Mouse (Mus musculus): ENCODE results near the gene Tmem132e. TPM values are rescaled to one million over a fixed set of nuclear protein-coding genes. Genes with fewer than 3 reads are reported as not detected.
A peak's percentile ranks its signal among the peaks of the same experiment; 100 is the strongest.

Gene Tmem132e
- polyA plus RNA-seq, 1 experiment from 2014 or later, result 0.12 TPM

DNA sequence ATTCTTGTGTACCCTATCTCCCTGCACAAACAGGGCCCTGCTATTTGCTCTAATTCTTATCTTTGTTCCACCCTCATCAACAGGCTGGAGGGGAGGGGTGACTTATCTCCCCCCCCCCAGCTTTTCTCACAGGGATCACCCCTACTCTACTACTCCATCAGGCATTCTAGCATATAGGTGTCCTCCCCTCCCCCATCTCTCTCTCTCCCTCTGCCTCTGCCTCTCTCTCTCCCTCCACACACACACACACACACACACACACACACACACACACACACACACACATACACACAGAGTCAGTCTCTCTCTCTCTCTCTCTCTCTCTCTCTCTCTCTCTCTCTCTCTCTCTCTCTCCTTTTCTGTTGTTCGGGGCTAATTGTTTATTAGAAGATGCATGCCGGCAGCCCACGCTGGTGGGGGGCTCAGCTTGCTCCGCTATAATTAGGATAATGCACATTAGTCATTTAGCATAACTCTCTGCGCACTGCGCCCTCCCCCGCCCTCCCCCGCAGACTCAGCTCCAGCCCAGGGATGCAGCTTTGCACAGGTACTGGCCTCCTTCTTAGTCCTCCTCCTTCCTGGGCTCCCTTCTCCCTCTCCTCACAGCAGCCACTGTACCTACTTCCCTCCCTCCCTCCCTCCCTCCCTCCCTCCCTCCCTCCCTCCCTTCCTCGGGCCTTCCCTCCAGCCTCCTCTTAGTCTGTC, 29.8 kb downstream of the Tmem132e start:
- Histone ChIP-seq H3K9me3 (replicated peaks; ENCODE audit: control insufficient read depth, low read length) (no peaks in the 10 kb centered on the region), H3K36me3 (ENCODE audit: control insufficient read depth, insufficient read depth) (no peaks in the 10 kb centered on the region), H3K4me2 (ENCODE audit: low read depth, low read length) (no peak overlapping the region), H3K4me1 (ENCODE audit: control insufficient read depth, low read depth, low read length) (no peaks in the 10 kb centered on the region), H3K27ac (ENCODE audit: low read length) (no peak overlapping the region), H3K27me3 (ENCODE audit: control insufficient read depth, insufficient read depth, low read depth, low read length) (no peaks in the 10 kb centered on the region), H3K4me3 (ENCODE audit: low read depth, low read length) (no peak overlapping the region), H3K9ac (ENCODE audit: low read depth, low read length) (no peak overlapping the region)
- no peak for ATAC-seq (ENCODE audit: low read depth)
- WGBS (ENCODE audit: insufficient replicate concordance), result 59% methylated on average over 9 of the region's 9 CpGs

DNA sequence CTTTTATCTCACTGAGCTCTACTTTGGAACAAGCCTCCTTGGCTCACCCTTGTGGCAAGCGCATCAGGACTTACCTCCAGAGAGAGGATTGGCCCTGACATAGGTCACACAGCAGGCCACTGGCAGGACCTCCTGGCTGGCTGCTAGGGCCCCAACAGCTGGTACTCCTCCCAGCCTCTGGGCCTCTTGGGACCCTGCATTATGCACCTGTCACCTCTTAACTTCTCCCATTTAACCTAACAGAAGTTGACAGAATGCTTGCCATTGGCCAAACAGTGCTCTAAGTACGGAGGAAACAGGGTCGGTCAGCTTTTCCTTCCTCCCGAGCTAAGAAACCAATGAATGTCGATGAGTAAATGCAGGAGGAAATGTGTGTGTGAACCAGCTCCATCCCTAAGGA, 33.2 kb downstream of the Tmem132e start:
- H3K27me3 ChIP-seq (ENCODE audit: control insufficient read depth, insufficient read depth, low read depth, low read length), result no peaks in the 10 kb centered on the region
- H3K36me3 ChIP-seq (ENCODE audit: control insufficient read depth, insufficient read depth), result no peaks in the 10 kb centered on the region
- H3K4me1 ChIP-seq (ENCODE audit: control insufficient read depth, low read depth, low read length), result no peaks in the 10 kb centered on the region
- no peak overlapping the region for H3K27ac ChIP-seq (ENCODE audit: low read length)
- 19% methylated on average over 5 of the region's 5 CpGs for WGBS (ENCODE audit: insufficient replicate concordance)
- ATAC-seq (ENCODE audit: low read depth), result no peak
- H3K9ac ChIP-seq (ENCODE audit: low read depth, low read length), result no peak overlapping the region
- H3K4me2 ChIP-seq (ENCODE audit: low read depth, low read length), result no peak overlapping the region
- no peaks in the 10 kb centered on the region for H3K9me3 ChIP-seq (replicated peaks; ENCODE audit: control insufficient read depth, low read length)
- no peak overlapping the region for H3K4me3 ChIP-seq (ENCODE audit: low read depth, low read length)

DNA sequence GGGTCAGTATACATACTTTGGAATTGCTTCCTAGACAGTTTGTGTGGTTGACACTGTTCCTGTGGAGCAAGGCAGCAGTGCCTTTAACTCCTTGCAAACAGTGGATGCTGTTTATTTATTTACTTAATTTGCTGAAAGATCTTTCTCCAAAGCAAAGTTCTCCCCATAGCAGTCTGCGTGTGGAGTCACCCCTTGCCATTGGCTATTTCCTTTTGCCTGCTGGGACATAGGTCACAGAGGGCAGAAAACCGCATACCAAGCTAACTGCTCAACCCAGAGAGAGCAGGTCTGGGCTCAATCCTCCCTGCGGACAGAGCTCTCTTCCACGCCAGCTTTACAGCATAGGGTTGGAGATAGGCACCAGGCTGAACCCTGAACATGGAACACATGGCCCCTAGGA, 34.8 kb downstream of the Tmem132e start:
- no peak overlapping the region for H3K4me3 ChIP-seq (ENCODE audit: low read depth, low read length)
- no peaks in the 10 kb centered on the region for H3K9me3 ChIP-seq (replicated peaks; ENCODE audit: control insufficient read depth, low read length)
- ATAC-seq (ENCODE audit: low read depth), result no peak
- H3K36me3 ChIP-seq (ENCODE audit: control insufficient read depth, insufficient read depth), result no peaks in the 10 kb centered on the region
- no peak overlapping the region for H3K4me2 ChIP-seq (ENCODE audit: low read depth, low read length)
- no peaks in the 10 kb centered on the region for H3K27me3 ChIP-seq (ENCODE audit: control insufficient read depth, insufficient read depth, low read depth, low read length)
- no peaks in the 10 kb centered on the region for H3K4me1 ChIP-seq (ENCODE audit: control insufficient read depth, low read depth, low read length)
- WGBS (ENCODE audit: insufficient replicate concordance), result 42% methylated on average over 4 of the region's 4 CpGs
- H3K9ac ChIP-seq (ENCODE audit: low read depth, low read length), result no peak overlapping the region
- no peak overlapping the region for H3K27ac ChIP-seq (ENCODE audit: low read length)

DNA sequence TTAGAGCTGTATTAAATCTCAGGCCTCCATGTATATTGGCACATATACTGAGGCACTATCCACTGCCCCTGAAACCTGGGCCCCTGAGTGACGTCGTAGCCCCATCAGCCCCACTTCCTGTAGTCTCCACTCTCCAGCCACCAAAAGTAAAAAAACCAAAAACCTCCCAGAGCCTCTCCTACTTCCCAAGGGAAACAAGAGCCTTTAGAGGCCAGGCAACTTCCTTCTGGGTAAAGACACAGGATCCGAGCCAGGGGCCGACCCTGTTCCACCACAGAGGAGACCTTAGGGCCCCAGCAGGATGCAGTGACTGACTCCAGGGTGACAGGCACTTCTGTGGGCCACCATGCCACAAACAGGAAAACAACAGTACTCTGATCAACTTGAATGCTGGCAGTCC, 40.1 kb downstream of the Tmem132e start:
- Histone ChIP-seq H3K4me1 (ENCODE audit: control insufficient read depth, low read depth, low read length) (no peaks in the 10 kb centered on the region), H3K36me3 (ENCODE audit: control insufficient read depth, insufficient read depth) (no peaks in the 10 kb centered on the region), H3K27ac (ENCODE audit: low read length) (no peak overlapping the region), H3K4me2 (ENCODE audit: low read depth, low read length) (no peak overlapping the region), H3K9me3 (replicated peaks; ENCODE audit: control insufficient read depth, low read length) (no peaks in the 10 kb centered on the region), H3K27me3 (ENCODE audit: control insufficient read depth, insufficient read depth, low read depth, low read length) (peaks cover 12% of the 10 kb centered on the region), H3K4me3 (ENCODE audit: low read depth, low read length) (no peak overlapping the region), H3K9ac (ENCODE audit: low read depth, low read length) (no peak overlapping the region)
- ATAC-seq (ENCODE audit: low read depth), result no peak
- WGBS (ENCODE audit: insufficient replicate concordance), result 31% methylated on average over 4 of the region's 4 CpGs

DNA sequence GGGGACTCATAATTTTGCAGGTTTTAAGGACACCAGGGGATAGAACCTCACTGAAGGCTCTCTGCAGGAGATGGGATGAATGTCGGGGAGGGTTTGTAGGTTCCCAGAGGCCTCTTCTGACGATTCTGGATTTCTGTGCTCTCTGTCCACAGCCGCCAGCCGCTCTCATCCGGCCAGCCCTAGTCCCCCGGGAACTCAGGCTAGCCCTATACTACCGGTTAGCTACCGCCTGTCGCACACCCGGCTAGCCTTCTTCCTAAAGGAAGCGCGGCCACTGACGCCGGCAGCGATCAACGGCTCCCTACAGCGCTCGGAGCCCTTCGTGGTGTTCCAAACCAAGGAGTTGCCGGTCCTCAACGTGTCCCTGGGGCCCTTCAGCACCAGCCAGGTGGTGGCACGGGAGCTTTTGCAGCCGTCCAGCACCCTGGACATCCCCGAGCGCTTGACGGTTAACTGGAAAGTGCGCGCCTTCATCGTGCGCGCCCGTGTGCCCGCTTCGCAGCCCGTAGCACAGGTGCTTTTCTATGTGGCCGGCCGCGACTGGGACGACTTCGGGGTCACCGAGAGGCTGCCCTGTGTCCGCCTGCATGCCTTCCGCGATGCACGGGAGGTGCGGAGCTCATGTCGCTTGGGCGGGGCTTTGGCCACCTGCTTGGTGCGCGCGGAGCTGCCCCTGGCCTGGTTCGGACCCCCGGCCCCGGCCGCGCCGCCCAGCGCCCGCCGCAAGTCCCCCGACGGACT, 45.6 kb downstream of the Tmem132e start:
- Histone ChIP-seq H3K4me3 (ENCODE audit: low read depth, low read length) (no peak overlapping the region), H3K27me3 (ENCODE audit: control insufficient read depth, insufficient read depth, low read depth, low read length) (peaks cover 38% of the 10 kb centered on the region), H3K4me1 (ENCODE audit: control insufficient read depth, low read depth, low read length) (no peaks in the 10 kb centered on the region), H3K36me3 (ENCODE audit: control insufficient read depth, insufficient read depth) (no peaks in the 10 kb centered on the region), H3K9me3 (replicated peaks; ENCODE audit: control insufficient read depth, low read length) (no peaks in the 10 kb centered on the region), H3K27ac (ENCODE audit: low read length) (no peak overlapping the region), H3K9ac (ENCODE audit: low read depth, low read length) (no peak overlapping the region), H3K4me2 (ENCODE audit: low read depth, low read length) (peak overlapping the region; percentile 18)
- no peak for ATAC-seq (ENCODE audit: low read depth)
- whole genome bisulfite sequencing (ENCODE audit: insufficient replicate concordance), result 3% methylated on average over 62 of the region's 62 CpGs

DNA sequence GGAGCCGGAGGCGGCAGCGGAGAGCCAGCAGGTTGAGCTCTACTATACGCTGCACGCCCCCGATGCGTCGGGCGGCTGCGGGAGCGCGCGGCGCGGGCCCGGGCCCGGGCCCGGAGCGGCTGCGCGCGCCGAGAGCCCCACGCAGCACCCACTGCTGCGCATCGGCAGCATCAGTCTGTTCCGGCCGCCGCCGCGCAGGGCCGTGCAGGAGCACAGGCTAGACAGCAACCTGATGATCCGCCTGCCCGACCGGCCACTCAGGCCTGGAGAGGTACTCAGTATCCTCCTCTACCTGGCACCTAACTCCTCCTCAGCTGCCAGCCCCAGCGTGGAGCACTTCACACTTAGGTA, 46.1 kb downstream of the Tmem132e start:
- Histone ChIP-seq H3K27ac (ENCODE audit: low read length) (no peak overlapping the region), H3K27me3 (ENCODE audit: control insufficient read depth, insufficient read depth, low read depth, low read length) (peaks cover 38% of the 10 kb centered on the region), H3K9ac (ENCODE audit: low read depth, low read length) (no peak overlapping the region), H3K4me2 (ENCODE audit: low read depth, low read length) (0 out of 2 replicates have a peak overlapping the region, but pooled peaks have one; percentile 18), H3K36me3 (ENCODE audit: control insufficient read depth, insufficient read depth) (no peaks in the 10 kb centered on the region), H3K9me3 (replicated peaks; ENCODE audit: control insufficient read depth, low read length) (no peaks in the 10 kb centered on the region), H3K4me1 (ENCODE audit: control insufficient read depth, low read depth, low read length) (no peaks in the 10 kb centered on the region), H3K4me3 (ENCODE audit: low read depth, low read length) (no peak overlapping the region)
- no peak for ATAC-seq (ENCODE audit: low read depth)
- WGBS (ENCODE audit: insufficient replicate concordance), result 9% methylated on average over 36 of the region's 36 CpGs

DNA sequence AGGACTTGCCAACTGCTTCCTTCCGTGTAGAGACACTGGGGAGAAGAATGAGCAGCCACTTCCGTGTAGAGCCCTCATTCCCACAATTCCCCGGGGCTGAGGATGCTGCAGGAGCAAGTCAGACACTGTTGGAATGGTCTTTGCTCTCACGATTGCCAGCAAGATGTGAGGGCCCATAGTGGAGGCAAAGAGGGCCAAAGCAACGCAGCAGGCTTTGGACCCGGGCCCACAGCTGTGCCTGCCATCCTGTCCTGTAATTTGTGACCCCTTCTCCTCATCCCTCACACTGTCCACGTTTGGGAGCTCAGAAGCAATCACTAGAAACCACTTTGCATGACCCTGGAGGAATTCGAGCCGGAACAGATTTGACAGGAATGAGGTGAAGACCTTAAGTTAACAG, 59.8 kb downstream of the Tmem132e start:
- H3K4me3 ChIP-seq (ENCODE audit: low read depth, low read length), result no peak overlapping the region
- no peak overlapping the region for H3K27ac ChIP-seq (ENCODE audit: low read length)
- H3K9ac ChIP-seq (ENCODE audit: low read depth, low read length), result no peak overlapping the region
- 46% methylated on average over 9 of the region's 9 CpGs for WGBS (ENCODE audit: insufficient replicate concordance)
- H3K4me2 ChIP-seq (ENCODE audit: low read depth, low read length), result no peak overlapping the region
- ATAC-seq (ENCODE audit: low read depth), result no peak
- H3K36me3 ChIP-seq (ENCODE audit: control insufficient read depth, insufficient read depth), result no peaks in the 10 kb centered on the region
- no peaks in the 10 kb centered on the region for H3K4me1 ChIP-seq (ENCODE audit: control insufficient read depth, low read depth, low read length)
- no peaks in the 10 kb centered on the region for H3K27me3 ChIP-seq (ENCODE audit: control insufficient read depth, insufficient read depth, low read depth, low read length)
- no peaks in the 10 kb centered on the region for H3K9me3 ChIP-seq (replicated peaks; ENCODE audit: control insufficient read depth, low read length)

DNA sequence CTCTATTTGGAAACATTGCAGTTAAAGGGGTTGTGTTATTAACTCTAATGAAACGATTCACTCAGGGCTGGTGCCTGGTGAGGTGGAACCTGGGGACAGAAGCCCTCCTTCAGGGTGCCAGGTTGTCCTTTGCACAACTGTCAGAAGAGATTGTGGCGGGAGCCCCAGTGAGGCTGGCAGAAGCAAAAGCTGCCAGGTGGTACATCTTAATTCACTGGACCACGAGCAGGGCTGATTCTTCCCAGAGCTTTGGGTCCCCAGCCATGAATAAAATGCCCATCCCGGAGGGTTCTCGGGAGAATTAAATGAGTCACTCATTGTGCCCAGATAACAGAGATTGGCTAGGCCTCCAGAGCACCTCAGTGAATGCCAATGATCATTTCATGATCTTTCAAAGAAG, 63.8 kb downstream of the Tmem132e start:
- no peak for ATAC-seq (ENCODE audit: low read depth)
- 55% methylated on average over 5 of the region's 5 CpGs for WGBS (ENCODE audit: insufficient replicate concordance)
- no peaks in the 10 kb centered on the region for H3K36me3 ChIP-seq (ENCODE audit: control insufficient read depth, insufficient read depth)
- H3K4me2 ChIP-seq (ENCODE audit: low read depth, low read length), result no peak overlapping the region
- no peak overlapping the region for H3K4me3 ChIP-seq (ENCODE audit: low read depth, low read length)
- no peak overlapping the region for H3K9ac ChIP-seq (ENCODE audit: low read depth, low read length)
- no peak overlapping the region for H3K27ac ChIP-seq (ENCODE audit: low read length)
- H3K27me3 ChIP-seq (ENCODE audit: control insufficient read depth, insufficient read depth, low read depth, low read length), result no peaks in the 10 kb centered on the region
- H3K4me1 ChIP-seq (ENCODE audit: control insufficient read depth, low read depth, low read length), result no peaks in the 10 kb centered on the region
- H3K9me3 ChIP-seq (replicated peaks; ENCODE audit: control insufficient read depth, low read length), result no peaks in the 10 kb centered on the region

DNA sequence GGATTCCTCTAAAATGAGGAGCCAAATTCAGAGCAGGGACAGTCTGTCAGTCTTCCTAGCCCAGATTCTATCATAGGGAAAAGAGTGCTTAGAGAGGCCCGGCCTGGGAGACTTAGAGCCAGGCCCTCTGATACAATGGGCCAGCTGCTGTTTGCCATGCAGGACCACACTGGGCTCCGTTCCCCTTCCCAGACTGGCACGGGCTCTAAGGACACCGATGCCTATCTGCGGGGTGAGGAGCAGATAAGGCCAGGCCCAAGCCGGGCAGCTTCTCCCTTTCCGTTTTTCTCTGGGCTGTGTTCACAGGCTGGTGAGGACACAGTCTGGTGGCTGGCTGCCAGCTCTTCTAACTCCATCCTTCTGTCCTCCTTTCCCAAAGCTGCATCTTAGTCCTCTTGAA, 64.5 kb downstream of the Tmem132e start:
- 70% methylated on average over 7 of the region's 7 CpGs for WGBS (ENCODE audit: insufficient replicate concordance)
- no peak for ATAC-seq (ENCODE audit: low read depth)
- H3K27ac ChIP-seq (ENCODE audit: low read length), result no peak overlapping the region
- H3K4me2 ChIP-seq (ENCODE audit: low read depth, low read length), result no peak overlapping the region
- H3K9me3 ChIP-seq (replicated peaks; ENCODE audit: control insufficient read depth, low read length), result no peaks in the 10 kb centered on the region
- no peaks in the 10 kb centered on the region for H3K4me1 ChIP-seq (ENCODE audit: control insufficient read depth, low read depth, low read length)
- no peak overlapping the region for H3K4me3 ChIP-seq (ENCODE audit: low read depth, low read length)
- H3K9ac ChIP-seq (ENCODE audit: low read depth, low read length), result no peak overlapping the region
- H3K36me3 ChIP-seq (ENCODE audit: control insufficient read depth, insufficient read depth), result no peaks in the 10 kb centered on the region
- no peaks in the 10 kb centered on the region for H3K27me3 ChIP-seq (ENCODE audit: control insufficient read depth, insufficient read depth, low read depth, low read length)
